Mouse (Mus musculus): Measurements from ENCODE around the gene Med13l.

- TF ChIP-seq POLR2A (IDR thresholded peaks at IDR 0.05; ENCODE audit: borderline replicate concordance, extremely low read depth, low read depth, low read length) (no peak), CTCF (IDR thresholded peaks at IDR 0.05; ENCODE audit: insufficient read depth, low read length) (no peak)
Observed at GRCm38 (mm10) chr5:118532659-118533058, 27.8 kb upstream of the Med13l start.
